Mouse (Mus musculus) heart, embryonic 16.5 days (tissue): Measurements from ENCODE around the gene Me3. TPM values are rescaled to one million over a fixed set of nuclear protein-coding genes. Genes with fewer than 3 reads are reported as not detected.

Source experiments
- polyA plus RNA-seq: library from polyadenylated mRNA; unstranded; fragments of >200 nt; fragmentation: Nextera tagmentation; extraction: Ambion mirVana; gene quantifications from 2 replicates; pipeline ENCODE4 v1.2.1, GENCODE M21; 2015

Me3 gene
- polyA plus RNA-seq, 1 experiment from 2014 or later = 10.8 TPM

Other genes starting within 250 kb of the Me3 start
- 25.9 and 27.8 TPM in 2 replicates for gene Tmem135, start 228.2 kb upstream of the Me3 start, polyA plus RNA-seq
- gene Fzd4, start 228.0 kb upstream of the Me3 start, polyA plus RNA-seq = 8.5 and 11.2 TPM in 2 replicates
- 29.3 and 33.4 TPM in 2 replicates for gene Prss23, start 105.2 kb upstream of the Me3 start, polyA plus RNA-seq